Mouse (Mus musculus) embryonic stem cell, embryonic (primary cell): ENCODE results near the gene Hist1h2ag.
"Not testable (repeated sequence)": the region's sequence is repeated elsewhere in the genome, so short reads cannot be mapped to it uniquely, and the experiment has no call there.

Source experiments
- CTCF ChIA-PET, 4 experiments: fragments of 300-600 bp in 2 of 4; fragments of 350-600 bp in 2 of 4; sonication (Branson Sonifier 250); formaldehyde crosslinking; loops; one replicate each; lab custom pipeline; 2022; ENCODE audit warnings: inconsistent platforms in 2 of 4; lab: Charles Lee
- POLR2A ChIA-PET, 4 experiments: fragments of 300-600 bp in 2 of 4; fragments of 350-600 bp in 2 of 4; sonication (Branson Sonifier 250); formaldehyde crosslinking; loops; one replicate each; lab custom pipeline; 2022; ENCODE audit warnings: antibody characterized with exemption in 4 of 4, inconsistent platforms in 1 of 4; lab: Charles Lee

Gene Hist1h2ag

DNA sequence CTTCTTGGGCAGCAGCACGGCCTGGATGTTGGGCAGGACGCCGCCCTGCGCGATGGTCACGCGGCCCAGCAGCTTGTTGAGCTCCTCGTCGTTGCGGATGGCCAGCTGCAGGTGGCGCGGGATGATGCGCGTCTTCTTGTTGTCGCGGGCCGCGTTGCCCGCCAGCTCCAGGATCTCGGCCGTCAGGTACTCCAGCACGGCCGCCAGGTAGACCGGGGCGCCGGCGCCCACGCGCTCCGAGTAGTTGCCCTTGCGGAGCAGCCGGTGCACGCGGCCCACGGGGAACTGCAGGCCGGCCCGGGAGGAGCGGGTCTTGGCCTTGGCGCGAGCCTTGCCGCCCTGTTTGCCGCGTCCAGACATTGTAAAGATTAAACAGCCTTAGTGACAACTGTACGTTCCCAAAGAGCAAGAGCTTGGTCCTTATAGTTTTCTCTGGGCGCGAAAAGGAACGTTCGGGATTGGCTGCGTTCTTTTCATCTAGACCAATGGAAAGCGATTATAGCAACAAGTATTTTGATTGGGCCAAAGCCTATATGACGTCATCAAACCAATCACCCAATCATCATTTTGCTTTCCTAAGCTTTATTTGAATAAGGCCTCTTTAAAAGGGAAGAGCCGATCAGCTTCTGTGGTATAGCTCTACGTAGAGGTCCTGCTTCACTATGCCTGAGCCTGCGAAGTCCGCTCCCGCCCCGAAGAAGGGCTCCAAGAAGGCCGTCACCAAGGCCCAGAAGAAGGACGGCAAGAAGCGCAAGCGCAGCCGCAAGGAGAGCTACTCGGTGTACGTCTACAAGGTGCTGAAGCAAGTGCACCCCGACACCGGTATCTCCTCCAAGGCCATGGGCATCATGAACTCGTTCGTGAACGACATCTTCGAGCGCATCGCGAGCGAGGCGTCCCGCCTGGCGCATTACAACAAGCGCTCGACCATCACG is at the start of gene Hist1h2ag, which contains the start of gene Hist1h2bj:
Hist1h2ag (minus strand) TSS at position 377 of the 935 bp plus-strand sequence.
Hist1h2bj (plus strand) TSS at position 647 of the 935 bp plus-strand sequence.
- CTCF ChIA-PET: interaction anchor here (0.8 to 3.2 kb wide), 9 partner anchors 8 to 1370 kb away, joined by 3 to 30 read pairs (median 3); partner anchors contain the start of genes Hist1h2ah (in 1 of the 4), Hist1h2an (in 1 of the 4), Hist1h2bk (in 1 of the 4) and Hist1h2bp (in 1 of the 4)
- POLR2A ChIA-PET: interaction anchor here (0.6 to 10.5 kb wide), 195 partner anchors 8 to 1726 kb away, joined by 3 to 225 read pairs (median 5); partner anchors contain the start of genes Hist1h2an (in 4 of the 4), Hist1h2bp (in 4 of the 4), Hist1h1a (in 3 of the 4) and Hist1h2ac (in 3 of the 4)

DNA sequence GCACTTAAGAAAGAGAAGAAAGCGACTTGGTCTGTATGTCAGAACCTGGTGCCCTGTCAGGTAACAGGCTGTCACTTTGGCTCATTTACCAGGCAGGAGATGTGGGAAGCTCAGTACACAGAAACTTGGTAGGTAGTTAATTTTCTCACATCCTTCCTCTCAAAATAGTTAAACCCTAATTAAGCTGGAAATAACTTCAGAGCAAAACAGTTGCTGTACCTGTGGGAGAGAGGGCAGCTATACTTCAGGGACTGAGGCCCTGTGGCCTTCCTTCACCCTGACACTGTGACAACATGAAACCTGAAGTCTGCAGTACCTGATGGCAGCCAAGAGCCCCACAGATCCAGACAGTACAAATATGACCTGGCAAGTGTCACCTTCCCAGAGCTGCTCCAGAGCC is 41.4 kb upstream of the Hist1h2ag start, which contains the start of gene Vmn1r188:
Vmn1r188 (plus strand) TSS at position 301 of the 400 bp plus-strand sequence.
- CTCF ChIA-PET, POLR2A ChIA-PET: not testable (repeated sequence)

DNA sequence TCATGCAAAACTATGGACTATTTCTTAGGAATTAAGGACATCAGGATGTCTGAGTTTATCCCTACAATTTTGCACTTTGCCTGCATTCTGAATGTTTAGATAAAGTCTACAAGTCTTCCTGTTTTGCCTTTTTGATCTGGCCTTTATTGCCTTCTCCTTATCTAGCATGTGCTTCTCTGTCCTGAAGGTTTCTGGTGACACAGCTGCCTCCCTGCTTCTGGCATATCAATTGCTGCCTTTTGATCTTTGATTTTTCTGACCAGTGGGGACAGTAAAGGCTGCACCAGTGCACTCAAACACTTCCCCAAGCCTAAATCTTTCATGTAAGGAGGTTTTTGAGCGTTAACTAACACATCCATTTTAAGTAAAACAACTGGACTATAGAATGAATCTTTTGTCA is 20.7 kb upstream of the Hist1h2ag start:
- ChIA-PET CTCF (no interaction called here), POLR2A (no interaction called here)

DNA sequence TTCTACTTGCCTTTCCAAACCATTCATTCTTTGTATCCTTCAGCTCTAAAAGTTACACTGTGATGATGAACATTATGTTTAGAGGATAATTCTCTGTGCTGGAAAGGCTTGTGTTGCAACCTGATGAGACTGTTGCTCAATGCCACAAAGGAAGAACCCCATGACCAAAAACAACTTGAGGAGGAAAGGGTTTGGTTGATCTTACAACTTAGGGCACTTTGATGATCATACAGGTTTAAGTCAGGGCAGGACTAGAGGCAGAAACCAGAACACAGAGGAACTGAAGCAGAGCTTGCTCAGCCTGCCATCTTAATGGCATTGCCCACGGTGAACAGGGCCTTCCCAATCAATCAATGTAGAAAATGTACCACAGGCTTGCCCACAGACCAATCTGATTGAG is 18.7 kb upstream of the Hist1h2ag start:
- ChIA-PET CTCF (interaction anchor here in 1 of 4 experiments (0.6 kb wide), 1 partner anchor 818 kb away, joined by 3 read pairs; no protein-coding TSS in a partner anchor), POLR2A (no interaction called here)

DNA sequence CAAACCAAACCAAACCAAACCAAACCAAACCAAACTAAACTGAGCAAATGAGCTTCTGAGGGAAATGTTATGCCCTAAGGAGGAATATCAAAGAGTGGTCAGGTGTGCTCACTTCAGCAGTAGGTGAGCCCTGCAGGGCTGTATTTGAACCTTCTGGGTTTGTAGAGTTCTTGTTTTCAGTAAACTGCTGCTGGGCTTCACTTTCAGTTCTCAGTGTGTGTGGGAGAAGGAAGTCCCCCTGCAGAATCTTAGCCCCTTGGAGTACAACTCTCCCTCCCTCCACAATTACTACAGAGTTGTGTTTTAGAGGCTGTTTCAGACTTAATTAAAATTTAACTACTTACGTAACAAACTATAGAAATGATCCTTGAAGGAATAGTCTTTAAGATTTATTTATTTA is 11.0 kb upstream of the Hist1h2ag start:
- ChIA-PET CTCF (no interaction called here), POLR2A (interaction anchor here in 2 of 4 experiments (2.2 to 4.8 kb wide), 3 partner anchors 10 to 18 kb away, joined by 8 to 38 read pairs (median 33); partner anchors contain the start of genes Hist1h2ag (in 2 of the 2), Hist1h2bj (in 2 of the 2), Hist1h2ah (in 1 of the 2) and Hist1h2bk (in 1 of the 2))

DNA sequence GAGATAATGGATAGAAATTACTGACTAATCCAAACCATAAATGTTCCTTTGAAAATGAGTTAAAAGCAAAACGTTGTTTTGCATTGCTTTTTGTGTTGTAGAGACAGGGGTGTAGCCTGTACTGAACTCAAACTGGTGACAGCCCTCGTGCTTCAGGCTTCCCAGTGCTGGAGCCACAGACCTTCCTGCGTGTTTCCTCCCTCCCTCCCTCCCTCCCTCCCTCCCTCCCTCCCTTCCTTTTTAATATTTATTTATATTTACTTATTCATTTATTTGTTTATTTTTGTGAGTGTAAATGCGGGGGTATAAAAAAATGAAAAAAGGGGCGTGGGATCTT is 8.7 kb upstream of the Hist1h2ag start:
- ChIA-PET CTCF (interaction anchor here in 3 of 4 experiments (0.6 to 1.9 kb wide), 10 partner anchors 9 to 1360 kb away, joined by 3 to 9 read pairs (median 4); partner anchors contain the start of genes Hist1h2ag (in 1 of the 3), Hist1h2bj (in 1 of the 3) and Hist1h4i (in 1 of the 3)), POLR2A (interaction anchor here in 3 of 4 experiments (0.6 to 4.8 kb wide), 19 partner anchors 8 to 1632 kb away, joined by 3 to 38 read pairs (median 4); partner anchors contain the start of genes Hist1h2ag (in 3 of the 3), Hist1h2ah (in 3 of the 3), Hist1h2bj (in 3 of the 3) and Hist1h2bk (in 3 of the 3))

DNA sequence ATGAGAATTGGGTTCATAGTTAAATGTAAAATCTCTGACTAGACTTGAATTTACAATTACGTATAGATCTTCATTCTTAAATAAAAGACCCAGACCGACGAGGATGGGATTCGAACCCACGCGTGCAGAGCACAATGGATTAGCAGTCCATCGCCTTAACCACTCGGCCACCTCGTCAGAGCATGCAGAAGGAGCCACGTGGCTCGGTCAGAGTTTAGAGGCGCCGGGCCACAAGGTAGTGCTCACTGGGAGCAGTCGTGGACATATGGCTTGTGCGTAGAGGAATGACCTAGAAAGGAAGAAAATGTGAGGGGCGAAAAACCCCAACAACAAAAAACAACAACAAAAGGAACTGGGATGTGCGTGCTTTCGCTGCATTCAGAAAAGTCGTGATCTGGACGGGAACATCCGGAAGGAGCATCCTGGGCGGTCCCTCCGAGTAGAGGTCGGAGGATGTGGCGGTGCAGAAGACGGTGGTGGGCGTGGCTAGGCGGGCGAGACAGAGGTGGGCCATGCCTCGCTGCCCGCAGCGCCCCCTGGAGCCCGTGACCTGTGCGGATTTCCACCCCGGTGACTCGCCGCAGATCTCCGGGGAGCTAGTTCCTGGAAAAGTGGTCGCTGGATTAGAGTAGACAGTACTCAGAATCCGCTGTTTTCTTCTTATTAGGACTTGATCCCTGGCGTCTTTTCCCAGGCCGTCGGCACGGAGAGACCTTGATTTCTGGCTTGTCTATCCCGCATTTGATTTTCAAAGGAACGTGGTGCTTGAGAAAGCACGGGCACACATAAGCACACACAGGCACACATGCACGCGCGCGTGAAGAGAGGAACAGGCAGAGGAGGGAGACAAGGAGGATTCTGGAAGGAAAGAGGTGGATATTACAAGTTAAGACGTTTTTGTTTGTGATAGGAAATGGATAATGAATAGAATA is 8.1 kb upstream of the Hist1h2ag start:
- ChIA-PET POLR2A (interaction anchor here (0.6 to 4.8 kb wide), 20 partner anchors 7 to 1633 kb away, joined by 3 to 38 read pairs (median 4); partner anchors contain the start of genes Hist1h2ah (in 4 of the 4), Hist1h2bk (in 4 of the 4), Hist1h2ag (in 3 of the 4) and Hist1h2bj (in 3 of the 4)), CTCF (interaction anchor here in 3 of 4 experiments (0.5 to 1.9 kb wide), 8 partner anchors 8 to 1566 kb away, joined by 3 to 9 read pairs (median 4); partner anchors contain the start of genes Hist1h2ag (in 1 of the 3), Hist1h2bj (in 1 of the 3) and Hist1h4i (in 1 of the 3))

DNA sequence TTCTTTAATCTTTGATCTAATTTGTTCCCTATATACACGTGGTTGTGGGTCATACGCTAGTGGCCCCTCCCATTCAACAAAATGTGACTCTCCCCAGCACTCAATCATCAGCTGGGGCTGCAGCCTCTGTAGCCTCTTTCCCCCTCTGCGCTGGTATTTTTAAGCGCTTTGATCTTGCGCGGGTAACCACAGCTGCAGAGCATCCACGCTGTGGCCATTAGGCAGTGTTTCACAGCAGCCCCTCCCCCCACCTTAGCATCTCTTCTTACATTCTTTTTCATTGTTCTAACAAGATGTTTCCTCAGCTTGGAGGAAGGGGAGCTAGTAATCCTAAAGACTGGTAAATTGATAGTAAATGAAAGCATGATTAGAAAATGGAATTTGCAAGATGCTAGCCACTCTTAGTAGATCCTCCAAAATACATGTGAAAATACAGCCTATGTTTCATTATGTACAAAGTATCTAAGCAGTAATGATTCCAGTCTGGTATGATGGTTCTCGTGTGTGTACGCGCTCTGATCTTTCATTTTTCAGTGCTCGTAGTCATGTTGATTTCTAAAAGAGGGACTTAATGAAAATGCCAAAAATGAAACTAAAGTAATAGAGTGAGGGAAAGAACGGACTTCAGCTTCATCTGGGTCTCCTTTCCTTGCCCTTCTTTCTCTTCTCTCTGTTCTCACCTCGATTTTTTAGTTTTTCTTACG is 7.1 kb upstream of the Hist1h2ag start:
- CTCF ChIA-PET: no interaction called here
- POLR2A ChIA-PET: interaction anchor here in 2 of 4 experiments (0.8 to 1.6 kb wide), 6 partner anchors 14 to 1536 kb away, joined by 3 to 7 read pairs (median 4); partner anchors contain the start of genes Hist1h2ah (in 2 of the 2), Hist1h2bk (in 2 of the 2) and Hist1h4d (in 1 of the 2)

DNA sequence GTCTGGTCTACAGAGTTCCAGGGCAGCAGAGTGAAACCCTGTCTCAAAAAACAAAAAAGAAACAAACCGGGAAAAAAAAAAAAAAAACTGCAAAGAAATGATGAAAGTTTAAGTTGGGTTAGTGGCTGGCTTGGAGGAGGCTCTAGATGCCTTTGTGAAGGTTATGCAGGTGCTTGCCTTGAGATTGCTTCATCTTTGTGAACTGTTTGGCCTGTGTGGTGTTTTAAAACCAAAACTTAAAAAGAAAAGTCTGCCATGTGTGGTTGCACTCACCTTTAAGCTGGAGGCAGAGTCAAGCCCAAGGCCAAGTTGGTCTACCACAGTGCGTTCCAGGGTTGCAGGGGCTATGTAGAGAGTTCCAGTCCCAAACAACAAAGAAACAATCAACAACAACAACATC is 6.3 kb upstream of the Hist1h2ag start:
- ChIA-PET POLR2A (interaction anchor here in 3 of 4 experiments (0.8 to 10.5 kb wide), 7 partner anchors 9 to 1572 kb away, joined by 3 to 225 read pairs (median 3); partner anchors contain the start of genes Hist1h2ah (in 1 of the 3), Hist1h2be (in 1 of the 3), Hist1h2bk (in 1 of the 3) and Hist1h4d (in 1 of the 3)), CTCF (no interaction called here)

DNA sequence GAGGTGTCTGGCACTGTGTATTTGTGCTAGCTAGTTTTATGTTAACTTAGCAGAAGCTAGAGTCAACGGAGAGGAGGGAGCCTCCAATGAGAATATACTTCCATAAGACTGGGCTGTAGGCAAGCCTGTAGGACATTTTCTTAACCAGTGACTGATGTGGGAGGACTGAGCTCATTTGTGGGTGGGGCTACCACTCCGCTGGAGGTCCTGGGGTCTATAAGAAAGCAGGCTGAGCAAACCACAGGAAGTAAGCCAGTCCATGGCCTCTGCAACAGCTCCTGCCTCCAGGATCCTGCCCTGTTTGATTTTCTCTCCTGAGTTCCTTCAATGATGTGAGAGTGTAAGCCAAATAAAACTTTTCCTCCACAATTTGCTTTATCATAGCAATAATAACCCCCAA is 2.6 kb upstream of the Hist1h2ag start:
- ChIA-PET CTCF (interaction anchor here in 1 of 4 experiments (3.2 kb wide), 1 partner anchor 1356 kb away, joined by 30 read pairs; no protein-coding TSS in a partner anchor), POLR2A (interaction anchor here in 3 of 4 experiments (1.2 to 10.5 kb wide), 7 partner anchors 12 to 1511 kb away, joined by 3 to 225 read pairs (median 20); partner anchors contain the start of genes Hist1h2ah (in 2 of the 3) and Hist1h2bk (in 2 of the 3))

DNA sequence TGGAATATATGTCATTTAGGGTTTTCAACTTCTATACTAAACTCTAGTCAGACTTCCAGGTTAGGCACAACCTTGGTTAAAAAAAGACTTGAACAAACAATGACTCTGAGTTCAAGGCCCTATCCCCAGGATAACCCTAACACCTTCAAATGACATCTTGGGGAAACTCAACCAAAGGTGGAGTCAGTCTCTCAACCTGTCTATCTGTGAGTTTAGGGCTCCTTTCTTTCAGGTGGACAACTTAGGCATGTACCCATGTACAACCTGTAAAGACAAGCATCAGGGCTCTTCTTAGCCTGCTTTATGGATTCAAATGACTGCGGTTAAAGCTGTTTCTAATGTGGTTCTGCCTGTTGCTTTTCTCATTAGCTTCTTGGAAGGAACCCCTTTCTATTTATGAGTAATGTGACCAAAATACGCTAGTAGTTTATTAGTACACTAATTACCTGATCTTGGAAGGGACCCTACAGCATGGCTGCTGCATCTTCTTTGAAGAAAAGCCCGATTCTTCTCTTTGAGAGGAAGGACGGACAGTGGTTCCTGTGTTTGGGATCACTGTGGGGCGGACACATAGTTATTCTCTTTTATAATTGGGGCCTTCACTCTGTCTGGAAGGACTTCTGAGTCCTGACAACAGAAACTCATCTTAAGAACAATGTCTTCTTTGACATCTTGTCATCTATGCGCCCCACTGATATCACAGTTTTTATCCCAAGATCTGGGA is 1.9 kb upstream of the Hist1h2ag start:
- ChIA-PET CTCF (interaction anchor here in 2 of 4 experiments (0.8 to 3.2 kb wide), 5 partner anchors 10 to 1357 kb away, joined by 3 to 30 read pairs (median 6); partner anchors contain the start of genes Hist1h1b (in 1 of the 2), Hist1h2ah (in 1 of the 2) and Hist1h2bk (in 1 of the 2)), POLR2A (interaction anchor here (0.5 to 10.5 kb wide), 61 partner anchors 8 to 1706 kb away, joined by 3 to 225 read pairs (median 11); partner anchors contain the start of genes Hist1h2ah (in 4 of the 4), Hist1h2bk (in 4 of the 4), Hist1h2ac (in 3 of the 4) and Hist1h2an (in 3 of the 4))

DNA sequence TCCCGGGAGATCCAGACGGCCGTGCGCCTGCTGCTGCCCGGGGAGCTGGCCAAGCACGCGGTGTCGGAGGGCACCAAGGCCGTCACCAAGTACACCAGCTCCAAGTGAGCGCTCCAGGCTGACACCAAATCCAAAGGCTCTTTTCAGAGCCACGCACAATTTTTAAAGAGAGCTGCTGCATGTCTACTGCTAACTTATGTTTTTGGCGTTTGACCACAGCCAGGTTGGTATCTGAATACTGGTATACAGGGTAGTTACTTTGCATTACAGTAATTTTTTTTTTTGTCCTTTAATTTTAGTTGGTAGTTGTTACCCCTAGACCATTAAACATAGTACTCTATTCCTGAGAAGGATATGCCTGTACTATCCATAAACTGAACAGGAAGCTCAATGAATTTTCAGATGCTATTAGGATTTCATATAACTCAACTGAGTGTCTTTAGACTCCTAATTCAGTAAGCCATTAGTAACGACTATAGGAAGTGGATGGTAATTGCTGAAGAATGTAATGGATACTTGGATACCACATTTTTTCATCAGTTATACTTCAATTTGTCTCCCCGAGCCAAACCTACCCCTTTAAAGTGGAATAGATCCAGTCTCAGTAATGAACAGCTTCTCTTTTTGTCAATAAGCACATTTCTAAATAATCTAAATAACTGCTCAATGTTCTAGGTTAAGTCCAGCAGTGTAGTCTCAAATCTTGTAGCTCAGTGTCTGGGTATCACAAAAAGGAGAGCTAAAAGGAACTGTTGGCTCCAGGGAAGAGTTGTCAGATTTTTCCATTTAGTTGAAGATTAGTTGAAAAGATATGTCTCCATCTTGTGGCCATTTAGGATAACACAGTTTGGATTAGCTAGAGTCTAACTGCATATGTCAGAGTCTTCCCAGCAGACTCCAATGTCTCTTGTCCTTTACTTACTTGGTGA is 1.0 kb upstream of the Hist1h2ag start:
- ChIA-PET CTCF (interaction anchor here (0.5 to 3.2 kb wide), 12 partner anchors 8 to 1578 kb away, joined by 3 to 30 read pairs (median 4); partner anchors contain the start of genes Hist1h1b (in 1 of the 4), Hist1h2ah (in 1 of the 4), Hist1h2an (in 1 of the 4) and Hist1h2bk (in 1 of the 4)), POLR2A (interaction anchor here (0.5 to 10.5 kb wide), 168 partner anchors 7 to 1719 kb away, joined by 3 to 225 read pairs (median 6); partner anchors contain the start of genes Hist1h2ah (in 4 of the 4), Hist1h2an (in 4 of the 4), Hist1h2bk (in 4 of the 4) and Hist1h2bp (in 4 of the 4))

DNA sequence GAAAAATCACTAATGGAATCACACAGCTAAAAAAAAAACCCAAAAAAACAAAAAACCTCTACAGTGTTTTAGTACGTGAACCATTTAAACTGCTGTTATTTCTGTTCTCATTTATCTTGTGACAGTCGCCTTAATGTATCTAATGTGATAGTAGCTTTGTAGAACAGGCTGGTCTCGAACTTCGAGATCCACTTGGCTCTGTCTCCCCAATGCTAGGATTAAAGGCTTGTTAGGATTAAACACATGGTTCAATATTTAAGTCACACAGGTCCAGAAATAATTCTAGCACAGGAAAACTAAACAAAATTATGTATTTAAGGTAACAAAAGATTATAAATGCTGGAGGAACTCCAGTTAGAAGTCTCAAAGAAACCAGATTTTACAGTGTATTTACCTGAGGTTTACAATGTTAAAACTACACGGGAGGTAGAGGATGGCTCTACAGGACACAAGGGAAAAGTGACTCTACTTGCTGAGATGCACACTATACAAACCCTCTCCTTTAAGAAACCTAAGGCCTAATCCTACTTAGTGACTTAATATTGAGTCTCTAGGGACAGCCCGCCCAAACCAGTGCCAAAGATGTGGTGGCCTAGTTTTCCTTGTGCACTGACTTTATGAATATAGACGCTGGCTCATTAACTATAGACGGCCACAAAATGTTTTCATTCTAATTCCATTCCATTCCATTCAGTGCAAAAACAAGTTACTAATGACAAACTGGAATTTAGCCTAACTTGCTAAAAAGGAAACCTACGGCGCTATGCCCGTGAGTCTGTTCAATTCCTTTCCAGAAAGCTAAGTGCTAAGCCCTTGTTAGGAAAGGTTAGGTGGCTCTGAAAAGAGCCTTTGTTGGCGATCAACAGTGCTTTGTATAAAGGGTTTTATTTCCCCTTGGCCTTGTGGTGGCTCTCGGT is 835 bp downstream of the Hist1h2ag start:
- ChIA-PET CTCF (interaction anchor here (0.5 to 3.2 kb wide), 7 partner anchors 9 to 1522 kb away, joined by 3 to 30 read pairs (median 4); no protein-coding TSS in a partner anchor), POLR2A (interaction anchor here (0.6 to 10.5 kb wide), 141 partner anchors 8 to 1721 kb away, joined by 3 to 225 read pairs (median 7); partner anchors contain the start of genes Hist1h2ac (in 3 of the 4), Hist1h2ae (in 3 of the 4), Hist1h2af (in 3 of the 4) and Hist1h2ah (in 3 of the 4))
